Mouse (Mus musculus) gastrocnemius, postnatal 10 days (tissue): ENCODE measurements around the gene Erbb2. TPM values are rescaled to one million over a fixed set of nuclear protein-coding genes. Genes with fewer than 3 reads are reported as not detected.
A peak's percentile ranks its signal among the peaks of the same experiment; 100 is the strongest.
"Not testable (repeated sequence)": the region's sequence is repeated elsewhere in the genome, so short reads cannot be mapped to it uniquely, and the experiment has no call there.

Experiments
- DNase-seq: peaks from one replicate; pipeline ENCODE4 v3.0.0; 2021; ENCODE audit warnings: mixed read lengths
- long read RNA-seq, 2 experiments: library from polyadenylated mRNA; stranded (forward); transcript quantifications; one replicate each; pipeline ENCODE4 v2.0.0; 2021
- total RNA-seq, 2 experiments: library from RNA; stranded (reverse); gene quantifications; 2 replicates each; pipeline ENCODE4 v1.2.3; 2021

Gene Erbb2
- 1 to 10 TPM; 7.2 to 8.7 TPM for total RNA-seq
- long read RNA-seq, experiment 1, full-length matches to known transcripts: 8 of 16 reads
- long read RNA-seq, experiment 1, partial matches to known transcripts: 4 of 16 reads
- long read RNA-seq, experiment 1, other reads (novel, unspliced or antisense): 4 of 16 reads
- long read RNA-seq, experiment 2, full-length matches to known transcripts: 10 of 15 reads
- long read RNA-seq, experiment 2, partial matches to known transcripts: 2 of 15 reads
- long read RNA-seq, experiment 2, other reads (novel, unspliced or antisense): 3 of 15 reads

DNA sequence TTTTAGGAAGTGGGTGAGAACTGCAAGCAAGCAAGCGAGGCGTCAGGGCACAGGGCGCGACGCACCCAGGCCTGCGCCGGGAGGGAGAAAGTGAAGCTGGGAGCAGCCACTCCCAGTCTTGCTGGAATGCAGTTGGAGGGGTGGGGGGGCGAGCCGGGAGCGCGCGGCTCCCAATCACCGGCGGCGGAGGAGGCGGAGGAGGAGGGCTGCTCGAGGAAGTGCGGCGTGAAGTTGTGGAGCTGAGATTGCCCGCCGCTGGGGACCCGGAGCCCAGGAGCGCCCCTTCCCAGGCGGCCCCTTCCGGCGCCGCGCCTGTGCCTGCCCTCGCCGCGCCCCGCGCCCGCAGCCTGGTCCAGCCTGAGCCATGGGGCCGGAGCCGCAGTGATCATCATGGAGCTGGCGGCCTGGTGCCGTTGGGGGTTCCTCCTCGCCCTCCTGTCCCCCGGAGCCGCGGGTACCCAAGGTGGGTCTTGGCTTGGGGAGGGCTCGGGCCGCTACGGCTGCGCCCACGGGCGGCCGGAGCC is at the start of gene Erbb2:
TSS of gene Erbb2 (plus strand) at position 198 of the 524 bp plus-strand sequence.
- peak; percentile 66 for DNase-seq

GRCm38 (mm10) chr11:98363817-98364216 is 48.5 kb upstream of the Erbb2 start:
- no peak for DNase-seq

- no peak for DNase-seq
Observed at GRCm38 (mm10) chr11:98364410-98364809, 47.9 kb upstream of the Erbb2 start.

DNA sequence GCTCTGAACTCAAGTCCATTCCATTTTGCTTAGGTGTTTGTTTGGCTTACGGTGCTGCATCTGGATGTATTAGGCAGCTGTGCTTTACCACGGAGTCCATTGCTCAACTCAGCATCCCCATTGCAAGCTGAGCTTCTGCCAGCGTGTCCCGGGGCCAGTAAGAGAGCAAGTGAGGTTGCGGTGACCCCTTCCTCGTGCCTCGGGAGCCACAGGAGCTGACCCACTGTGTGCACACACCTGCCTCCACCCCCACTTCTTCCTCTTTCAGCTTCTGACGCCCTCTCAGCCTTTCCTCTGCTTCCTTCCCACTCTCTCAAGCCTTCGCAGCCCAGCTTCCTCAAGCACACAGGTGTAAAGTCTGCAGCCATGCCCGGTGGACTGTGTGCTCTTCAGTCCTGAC is 46.0 kb upstream of the Erbb2 start:
- no peak for DNase-seq

DNA sequence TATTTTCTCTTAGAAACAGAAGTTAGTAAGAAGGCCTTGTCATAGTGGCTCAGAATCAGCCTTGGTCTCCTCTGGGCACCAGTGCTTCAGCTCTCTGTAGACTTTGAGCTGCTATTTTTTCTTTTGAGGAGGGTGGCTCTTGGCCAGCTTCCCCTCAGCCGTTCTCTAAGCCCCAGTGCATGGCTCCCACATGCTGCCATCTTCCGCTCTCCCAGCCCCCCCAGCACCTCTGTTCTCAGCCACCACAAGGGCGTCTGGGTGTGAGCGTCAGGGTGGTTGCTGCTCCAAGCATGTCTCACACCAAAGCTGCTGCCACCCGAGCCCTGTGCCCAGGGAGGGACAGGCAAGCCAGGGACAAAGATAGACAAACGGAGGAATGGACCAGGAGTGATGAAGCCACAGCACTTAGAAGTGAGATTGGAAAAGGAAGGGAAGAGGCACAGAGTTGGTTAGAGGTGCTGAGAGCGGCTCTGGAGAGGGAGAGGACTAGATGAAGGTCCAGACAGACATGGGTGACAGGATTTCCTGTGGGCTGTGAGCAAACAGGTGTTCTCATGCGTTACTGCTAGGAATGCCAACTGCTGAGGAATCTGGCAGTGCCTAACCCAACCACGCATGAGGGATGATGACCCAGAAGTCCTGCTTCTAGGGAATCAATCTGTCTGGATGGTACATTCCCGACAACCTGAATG is 45.0 kb upstream of the Erbb2 start:
- DNase-seq: no peak

GRCm38 (mm10) chr11:98367863-98368186 is 44.4 kb upstream of the Erbb2 start:
- DNase-seq: no peak

DNA sequence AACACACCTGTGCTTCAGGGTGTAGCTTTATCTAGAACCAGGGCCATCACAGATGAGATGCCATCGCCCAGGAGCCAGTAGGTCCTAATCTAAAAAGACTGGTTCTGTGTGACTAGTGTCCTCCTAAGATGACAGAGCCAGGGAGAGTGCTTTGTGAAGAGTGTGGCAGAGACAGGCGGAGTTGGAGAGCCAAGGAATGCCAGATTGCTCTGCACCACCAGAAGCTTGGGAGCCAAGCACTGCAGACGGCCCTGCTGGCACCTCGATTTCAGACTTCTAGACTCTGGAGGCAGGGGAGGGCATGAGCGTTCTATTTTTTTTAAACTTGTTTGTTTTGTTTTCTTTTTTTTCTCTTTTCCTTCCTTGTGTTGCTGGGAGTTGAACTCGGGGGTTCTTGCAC is 42.9 kb upstream of the Erbb2 start:
- no peak for DNase-seq

GRCm38 (mm10) chr11:98370588-98370987 is 41.7 kb upstream of the Erbb2 start:
- no peak for DNase-seq

DNA sequence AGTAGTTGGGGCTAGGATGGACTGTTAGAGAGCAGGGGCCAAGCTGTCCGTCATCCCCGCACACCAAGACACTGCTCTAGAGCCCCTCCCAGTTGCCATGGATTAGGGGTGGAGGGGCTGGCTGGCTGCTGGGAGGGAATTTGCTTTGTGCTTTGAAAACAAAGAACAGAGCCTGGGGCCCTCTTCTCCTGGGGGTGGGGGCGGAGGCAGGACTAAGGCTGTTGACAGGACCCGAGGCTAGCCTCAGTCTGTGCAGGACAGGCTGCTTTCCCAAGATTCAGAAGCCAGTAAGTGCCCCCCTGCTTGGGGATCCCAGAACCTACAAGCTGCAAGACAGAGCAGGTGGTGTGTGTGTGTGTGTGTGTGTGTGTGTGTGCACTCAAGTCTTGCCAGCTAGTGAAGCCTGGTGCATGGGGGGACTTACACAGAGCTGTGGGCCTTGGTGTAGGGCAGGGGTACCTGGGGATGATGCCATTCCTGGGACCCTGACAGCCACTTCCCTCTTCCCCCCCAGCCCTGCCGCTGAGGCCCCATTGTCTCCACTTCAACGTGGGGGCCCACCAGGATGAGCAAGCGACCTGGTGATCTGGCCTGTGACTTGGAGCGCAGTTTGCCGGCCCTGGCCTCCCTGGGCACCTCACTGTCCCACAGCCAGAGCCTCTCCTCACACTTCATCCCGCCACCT is 40.6 kb upstream of the Erbb2 start:
- no peak for DNase-seq

GRCm38 (mm10) chr11:98372406-98372805 is 39.9 kb upstream of the Erbb2 start:
- peak; percentile 75 for DNase-seq

DNA sequence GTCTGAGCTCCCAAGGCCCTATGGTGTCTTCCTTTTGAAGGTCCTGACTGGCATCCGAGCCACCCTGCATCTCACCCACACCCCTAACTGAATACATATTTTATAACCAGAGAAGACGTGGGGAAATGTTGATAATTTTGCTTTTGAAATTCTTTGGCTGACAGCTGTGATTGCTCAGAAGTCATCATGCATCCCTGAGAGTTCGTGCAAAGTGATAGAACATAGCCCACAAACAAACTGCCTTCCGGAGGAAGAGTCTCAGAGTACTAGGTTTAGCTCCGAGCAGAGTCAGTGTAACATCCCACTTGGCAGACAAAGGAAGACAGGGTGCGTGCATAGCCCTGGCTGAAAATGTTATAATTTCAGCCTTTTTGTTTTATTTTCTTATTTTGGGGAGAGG is 39.0 kb upstream of the Erbb2 start:
- DNase-seq: no peak

GRCm38 (mm10) chr11:98374266-98374665 is 38.0 kb upstream of the Erbb2 start:
- DNase-seq: no peak

DNA sequence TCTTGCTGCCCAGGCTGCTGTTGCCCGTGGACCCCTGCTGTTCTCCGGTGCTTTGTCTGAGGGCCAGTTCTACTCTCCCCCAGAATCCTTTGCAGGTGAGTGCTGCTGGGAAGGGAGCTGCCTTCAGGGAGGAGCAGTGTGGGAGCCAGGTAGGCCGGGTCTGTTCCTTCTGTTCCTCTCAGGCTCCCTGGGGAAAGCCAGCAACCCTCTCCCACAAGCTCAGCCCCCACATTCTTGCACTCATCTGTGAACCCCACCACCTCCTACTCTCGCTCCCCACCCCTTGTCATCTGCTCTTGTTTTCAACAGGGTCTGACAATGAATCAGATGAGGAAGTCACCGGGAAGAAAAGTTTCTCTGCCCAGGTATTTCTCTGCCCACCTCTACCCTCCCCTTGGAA is 35.5 kb upstream of the Erbb2 start:
- DNase-seq: no peak

DNA sequence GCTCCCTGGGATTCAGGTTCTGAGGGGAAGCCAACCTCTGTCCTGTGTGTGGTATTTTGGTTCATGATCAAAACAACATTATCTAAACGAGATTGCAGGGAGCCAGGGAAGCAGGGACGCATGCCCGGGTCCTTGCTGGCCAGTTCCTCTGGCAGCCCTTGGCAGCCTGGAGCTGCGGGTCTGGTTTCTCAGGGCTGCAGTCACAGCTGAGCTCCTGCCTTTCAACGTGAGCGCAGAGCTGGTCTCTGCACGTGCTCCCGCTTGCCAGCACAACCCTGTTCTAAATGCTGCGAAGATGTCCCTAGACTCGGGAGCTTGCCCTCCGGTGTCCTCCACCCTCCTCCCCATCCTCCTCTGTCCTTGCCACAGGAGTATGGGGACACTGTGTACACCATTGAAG is 34.5 kb upstream of the Erbb2 start:
- DNase-seq: no peak

DNA sequence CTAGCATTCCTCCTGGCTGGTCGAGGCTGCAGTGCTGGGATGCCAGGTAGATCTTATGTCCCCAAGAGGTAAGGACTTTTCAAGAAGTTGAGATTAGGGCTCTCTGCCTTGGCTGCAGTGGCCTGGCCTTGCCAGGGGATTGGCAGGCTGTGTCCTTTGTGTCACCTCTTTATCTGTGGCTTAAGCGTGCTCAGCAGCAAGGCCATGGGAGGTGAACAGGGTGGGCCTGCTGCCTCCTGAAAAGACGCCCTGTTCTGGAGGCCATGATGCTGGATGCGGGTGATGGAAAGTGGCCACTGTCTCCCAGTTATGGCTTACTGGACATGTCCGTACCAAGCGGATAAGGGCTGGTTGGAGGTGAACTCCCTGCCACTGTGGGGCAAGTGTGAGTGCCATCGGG is 32.9 kb upstream of the Erbb2 start:
- no peak for DNase-seq

- DNase-seq: no peak
Observed at GRCm38 (mm10) chr11:98380106-98380505, 32.2 kb upstream of the Erbb2 start.

GRCm38 (mm10) chr11:98381651-98382050 is 30.6 kb upstream of the Erbb2 start:
- DNase-seq: peak; percentile 14

- not testable (repeated sequence) for DNase-seq
Observed at GRCm38 (mm10) chr11:98382405-98382804, 29.9 kb upstream of the Erbb2 start.

DNA sequence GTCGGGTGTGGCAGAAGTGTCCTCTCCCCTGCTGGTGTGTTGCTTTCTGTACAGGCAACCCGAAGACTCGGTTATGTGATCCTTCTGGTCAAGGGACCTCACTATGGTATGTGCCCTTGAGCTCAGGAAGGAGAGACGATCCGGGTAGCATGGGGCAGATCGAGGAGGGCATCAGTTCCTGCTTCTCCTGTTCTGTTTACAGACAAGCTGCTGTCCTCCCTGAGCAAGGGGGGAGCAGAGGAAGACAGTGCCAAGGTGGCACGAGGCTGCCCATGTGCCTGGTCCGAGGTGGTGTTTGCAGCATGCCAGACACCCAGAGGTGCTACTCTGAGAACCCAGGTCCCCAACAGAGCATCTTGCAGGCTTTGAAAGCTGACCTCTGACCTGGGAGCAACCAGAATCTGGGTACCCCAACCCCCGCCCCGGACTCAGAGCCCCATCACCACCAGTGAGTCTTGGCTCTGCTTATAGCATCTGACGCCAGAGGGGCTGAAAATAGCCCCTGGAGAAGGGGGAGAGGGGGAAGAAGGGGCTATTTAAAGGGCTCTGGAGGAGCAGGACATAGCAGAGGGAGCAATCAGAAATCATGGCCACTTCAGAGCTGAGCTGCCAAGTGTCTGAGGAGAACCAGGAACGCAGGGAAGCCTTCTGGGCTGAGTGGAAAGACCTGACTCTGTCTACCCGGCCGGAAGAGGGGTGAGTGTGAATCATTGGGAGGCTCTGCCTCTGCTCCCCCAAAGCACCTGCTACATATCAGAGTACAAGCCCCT is 28.8 kb upstream of the Erbb2 start, which contains the start of gene Tcap:
TSS of gene Tcap (plus strand) at position 551 of the 770 bp plus-strand sequence.
- DNase-seq: peak; percentile 37

- peak; percentile 22 for DNase-seq
Observed at GRCm38 (mm10) chr11:98384216-98384615, 28.1 kb upstream of the Erbb2 start.

- DNase-seq: peak; percentile 71
Observed at GRCm38 (mm10) chr11:98384721-98385637, 27.3 kb upstream of the Erbb2 start.
